In genomic region chr12:21899109-21899508, GRCm38 (mm10) we compare ENCODE assay signal across 6 mouse cellular contexts.
DNase-seq lines count a peak whose midpoint lies in the region; TF ChIP-seq lines count a peak whose summit lies in the region.
"Not testable (repeated sequence)": the region's sequence is repeated elsewhere in the genome, so short reads cannot be mapped to it uniquely, and the experiment has no call there.

No protein-coding gene starts in this region.

- 23% methylated on average over 26 of the region's 40 CpGs for WGBS in midbrain, embryonic 10.5 days

- TF ChIP-seq CTCF in gastrocnemius, adult 2 months (IDR thresholded peaks at IDR 0.05), result not testable (repeated sequence)

- DNase-seq in adrenal gland, postnatal 10 days, result peak; percentile 1
- DNase-seq in gastrocnemius, adult 2 months, result peak; percentile 4
- peak; percentile 3 for DNase-seq in heart, postnatal 4 days
- DNase-seq in midbrain, embryonic 10.5 days (ENCODE audit: low spot score), result peak; percentile 7
- DNase-seq in thymus, postnatal 4 days, result peak; percentile 4
- peak; percentile 3 for DNase-seq in urinary bladder, postnatal 25 days (ENCODE audit: low spot score)

- not testable (repeated sequence) for H3K4me1 ChIP-seq in midbrain, embryonic 10.5 days

- H3K9me3 ChIP-seq in midbrain, embryonic 10.5 days (replicated peaks), result peaks cover 44% of the 10 kb centered on the region

- not testable (repeated sequence) for H3K27me3 ChIP-seq in midbrain, embryonic 10.5 days (ENCODE audit: low read depth, poor library complexity, severe bottlenecking)

- intact Hi-C loops in gastrocnemius, adult 2 months (cut with DNase I), result not testable (repeated sequence)

- H3K4me3 ChIP-seq in gastrocnemius, adult 2 months; midbrain, embryonic 10.5 days: not testable (repeated sequence)

- H3K27ac ChIP-seq in gastrocnemius, adult 2 months; midbrain, embryonic 10.5 days (replicated peaks): not testable (repeated sequence)

- H3K36me3 ChIP-seq in midbrain, embryonic 10.5 days, result not testable (repeated sequence)
